Mouse (Mus musculus) liver, embryonic 12.5 days (tissue): Measurements from ENCODE around the gene Akap2. TPM values are rescaled to one million over a fixed set of nuclear protein-coding genes. Genes with fewer than 3 reads are reported as not detected.

ENCODE experiments used
- ATAC-seq: fragments of 200-750 bp; cut with Nextera tagmentation; 2 replicates; pipeline ENCODE4 v1.8.0; 2017; ENCODE audit warnings: moderate number of reproducible peaks, mild to moderate bottlenecking, moderate library complexity
- H3K27ac ChIP-seq: fragments of 300-500 bp; sonication (generic); 2 replicates; pipeline ENCODE4 v1.5.1; 2016; ENCODE audit warnings: mild to moderate bottlenecking
- H3K27me3 ChIP-seq: fragments of 300-500 bp; sonication (generic); replicated peaks from 2 replicates; pipeline ENCODE4 v1.6.1; 2016; ENCODE audit warnings: mild to moderate bottlenecking, moderate library complexity
- H3K36me3 ChIP-seq: fragments of 300-500 bp; sonication (generic); 2 replicates; pipeline ENCODE4 v1.6.1; 2016; ENCODE audit warnings: mild to moderate bottlenecking, moderate library complexity
- H3K4me1 ChIP-seq: fragments of 300-500 bp; sonication (generic); 2 replicates; pipeline ENCODE4 v1.6.1; 2016
- H3K4me2 ChIP-seq: fragments of 300-500 bp; sonication (generic); 2 replicates; pipeline ENCODE4 v1.6.1; 2016; ENCODE audit warnings: mild to moderate bottlenecking, moderate library complexity
- H3K4me3 ChIP-seq: fragments of 300-500 bp; sonication (generic); 2 replicates; pipeline ENCODE4 v1.5.1; 2016; ENCODE audit warnings: mild to moderate bottlenecking, moderate library complexity
- H3K9ac ChIP-seq: fragments of 300-500 bp; sonication (generic); 2 replicates; pipeline ENCODE4 v1.6.1; 2016; ENCODE audit warnings: mild to moderate bottlenecking, moderate library complexity
- H3K9me3 ChIP-seq: fragments of 300-500 bp; sonication (generic); replicated peaks from 2 replicates; pipeline ENCODE4 v1.6.1; 2016; ENCODE audit warnings: mild to moderate bottlenecking, moderate library complexity
- WGBS: fragments of 180-500 bp; shearing (Covaris S2); methylation state at CpG from one replicate; pipeline ENCODE4 v1.1.7; 2016; ENCODE audit not compliant: insufficient replicate concordance; 5-methylcytosine and 5-hydroxymethylcytosine counted together
- polyA plus RNA-seq: library from polyadenylated mRNA; unstranded; fragments of >200 nt; fragmentation: Nextera tagmentation; extraction: Ambion mirVana; gene quantifications from 2 replicates; pipeline ENCODE4 v1.2.1, GENCODE M21; 2016

The Akap2 gene
- polyA plus RNA-seq, 1 experiment from 2014 or later = 1.7 TPM

DNA sequence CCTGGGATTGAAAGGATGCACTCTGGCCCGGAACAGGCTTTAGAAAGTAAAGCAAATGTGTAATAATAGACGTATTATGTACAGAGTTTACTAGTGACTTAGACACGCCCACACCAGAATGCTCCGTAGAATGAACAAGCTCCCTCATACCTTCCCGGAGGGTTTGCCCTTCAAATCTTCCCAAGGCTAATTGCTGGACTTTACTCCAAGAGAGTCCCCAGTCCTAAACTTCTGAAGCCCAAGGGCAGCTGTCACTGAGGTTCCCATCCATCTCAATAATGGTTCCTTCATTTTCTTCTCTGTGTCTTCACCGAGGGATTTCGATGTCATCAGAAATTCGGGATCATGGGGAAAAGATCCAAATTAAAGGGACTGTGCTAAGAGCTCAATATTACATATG is 172.3 kb downstream of the Akap2 start:
- ATAC-seq = no peak
- no peak overlapping the region for H3K27ac ChIP-seq
- no peaks in the 10 kb centered on the region for H3K27me3 ChIP-seq
- WGBS = 83% methylated on average over 8 of the region's 8 CpGs
- H3K9ac ChIP-seq = no peak overlapping the region
- no peaks in the 10 kb centered on the region for H3K4me1 ChIP-seq
- no peaks in the 10 kb centered on the region for H3K9me3 ChIP-seq
- no peak overlapping the region for H3K4me3 ChIP-seq
- H3K4me2 ChIP-seq = no peak overlapping the region
- no peaks in the 10 kb centered on the region for H3K36me3 ChIP-seq

DNA sequence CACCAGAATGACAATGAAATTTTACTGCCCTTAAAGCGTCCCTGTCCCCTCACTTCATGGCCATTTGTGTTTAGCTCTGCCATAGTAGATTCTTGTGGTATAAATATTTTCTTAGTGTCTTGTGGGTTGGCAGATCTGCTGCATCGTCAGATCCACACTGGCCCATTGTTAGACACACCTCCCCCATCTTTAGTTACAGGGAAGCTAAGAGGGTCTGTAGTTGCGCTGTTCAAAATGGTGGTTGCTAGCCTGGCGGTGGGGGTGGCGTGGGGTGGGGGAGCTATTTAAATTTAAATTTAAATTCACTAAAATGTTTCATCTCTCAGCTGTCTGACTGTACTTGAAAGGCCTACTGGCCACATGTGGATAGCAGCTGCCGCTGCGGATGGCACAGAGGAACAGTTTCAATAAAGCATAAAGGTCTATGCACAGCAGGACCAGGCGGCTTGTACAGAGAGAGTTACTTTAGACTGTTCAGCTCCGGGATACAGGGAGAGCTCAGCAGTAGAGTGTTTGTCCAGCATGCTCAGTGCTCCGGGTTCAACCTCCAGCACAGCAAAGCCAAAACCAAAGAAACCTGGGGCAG is 174.6 kb downstream of the Akap2 start:
- WGBS = 76% methylated on average over 10 of the region's 10 CpGs
- H3K36me3 ChIP-seq = no peaks in the 10 kb centered on the region
- ATAC-seq = no peak

DNA sequence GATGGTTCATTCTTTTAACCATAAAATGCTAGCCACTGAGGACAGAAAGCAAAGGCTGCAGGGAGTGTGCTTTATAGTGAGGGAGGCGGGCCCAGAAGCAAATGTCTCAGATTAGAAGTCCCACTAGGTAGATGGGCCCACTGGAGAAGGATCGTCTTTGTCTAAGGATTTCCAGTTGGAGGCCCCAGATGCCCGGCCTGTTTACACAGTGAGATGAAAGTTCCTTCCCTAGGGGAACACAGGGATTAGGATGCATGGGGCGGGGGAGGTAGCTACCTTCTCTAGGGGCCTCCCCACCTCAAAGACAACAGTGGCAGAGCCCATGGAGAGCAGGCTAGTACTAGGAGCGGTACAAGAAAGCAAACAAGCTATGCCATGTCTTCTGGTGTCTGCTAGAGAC is 177.7 kb downstream of the Akap2 start:
- Histone ChIP-seq H3K27me3 (no peaks in the 10 kb centered on the region), H3K9ac (no peak overlapping the region), H3K4me1 (no peaks in the 10 kb centered on the region), H3K9me3 (no peaks in the 10 kb centered on the region), H3K4me2 (no peak overlapping the region), H3K4me3 (no peak overlapping the region), H3K27ac (no peak overlapping the region), H3K36me3 (no peaks in the 10 kb centered on the region)
- ATAC-seq = no peak
- WGBS = 55% methylated on average over 5 of the region's 5 CpGs

More for the DNA sequence above, 174.6 kb downstream of the Akap2 start:
- no peaks in the 10 kb centered on the region for H3K4me1 ChIP-seq
- no peaks in the 10 kb centered on the region for H3K27me3 ChIP-seq
- no peak overlapping the region for H3K27ac ChIP-seq
- no peak overlapping the region for H3K4me3 ChIP-seq
- no peak overlapping the region for H3K9ac ChIP-seq
- no peaks in the 10 kb centered on the region for H3K9me3 ChIP-seq
- H3K4me2 ChIP-seq = no peak overlapping the region

DNA sequence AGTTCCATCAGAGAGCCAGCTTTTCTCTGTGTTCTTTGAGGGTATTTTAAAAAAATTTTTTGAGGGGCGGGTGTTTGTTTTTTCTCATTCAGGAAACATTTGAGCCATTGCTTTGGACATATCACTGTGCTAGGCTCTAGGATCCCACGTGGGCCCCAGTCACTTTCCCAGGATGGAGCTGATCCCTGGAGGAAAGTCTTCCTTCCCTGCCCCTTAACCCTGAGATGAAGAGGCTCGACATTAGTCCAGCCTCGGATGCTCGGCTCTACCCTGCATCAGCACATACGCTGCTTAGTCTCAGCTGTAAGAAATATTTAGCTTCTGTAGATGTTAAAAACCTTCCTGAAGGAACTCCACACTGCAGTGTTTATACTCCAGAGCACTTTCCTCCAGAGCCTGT is 178.4 kb downstream of the Akap2 start:
- 60% methylated on average over 6 of the region's 6 CpGs for WGBS
- Histone ChIP-seq H3K4me2 (no peak overlapping the region), H3K27ac (no peak overlapping the region), H3K9ac (no peak overlapping the region), H3K4me1 (no peaks in the 10 kb centered on the region), H3K27me3 (no peaks in the 10 kb centered on the region), H3K4me3 (no peak overlapping the region), H3K36me3 (no peaks in the 10 kb centered on the region), H3K9me3 (no peaks in the 10 kb centered on the region)
- ATAC-seq = no peak

DNA sequence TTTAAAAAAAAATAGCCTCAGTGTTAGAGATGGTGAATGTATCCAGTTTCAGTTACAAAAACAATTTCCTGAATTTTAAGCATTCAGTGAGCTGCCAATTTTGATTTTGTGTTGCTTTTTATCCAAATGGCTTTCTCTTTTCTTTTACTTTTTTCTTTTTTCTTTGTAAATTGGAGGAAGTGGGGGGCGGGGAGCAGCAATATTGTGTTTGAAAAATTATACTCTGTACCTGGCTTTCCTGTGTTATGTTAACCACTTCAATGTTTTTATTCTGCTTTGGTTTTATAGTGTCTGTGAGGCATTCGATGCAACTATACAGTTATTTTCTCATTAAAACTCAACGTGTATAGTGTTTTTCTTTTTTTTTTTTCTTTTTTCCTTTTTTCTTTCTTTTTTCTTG is 179.2 kb downstream of the Akap2 start:
- no peak overlapping the region for H3K9ac ChIP-seq
- H3K27ac ChIP-seq = no peak overlapping the region
- no peaks in the 10 kb centered on the region for H3K9me3 ChIP-seq
- H3K4me1 ChIP-seq = no peaks in the 10 kb centered on the region
- 75% methylated on average over 3 of the region's 3 CpGs for WGBS
- no peaks in the 10 kb centered on the region for H3K36me3 ChIP-seq
- H3K4me2 ChIP-seq = no peak overlapping the region
- H3K4me3 ChIP-seq = no peak overlapping the region
- no peaks in the 10 kb centered on the region for H3K27me3 ChIP-seq
- no peak for ATAC-seq

DNA sequence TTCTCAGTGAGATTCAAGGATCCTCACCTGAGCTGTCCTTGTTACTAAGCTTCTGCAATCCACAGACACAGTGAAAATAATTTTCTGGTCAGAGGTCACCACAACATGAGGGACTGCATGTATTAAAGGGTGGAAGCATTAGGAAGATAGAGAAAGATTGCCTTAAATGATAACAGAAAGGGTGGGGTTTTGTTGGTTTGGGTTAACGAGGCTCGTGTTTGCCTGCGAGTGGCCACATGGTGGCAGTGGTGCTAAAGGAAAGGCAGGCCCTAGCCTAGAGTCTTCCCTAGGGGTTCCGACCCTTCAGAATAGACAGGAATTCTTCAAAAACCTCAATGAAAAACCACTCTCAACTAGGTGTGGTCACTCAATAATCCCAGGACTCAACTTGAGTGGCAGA is 183.8 kb downstream of the Akap2 start:
- ATAC-seq = no peak
- 7% methylated on average over 4 of the region's 4 CpGs for WGBS
- Histone ChIP-seq H3K27ac (no peak overlapping the region), H3K4me2 (no peak overlapping the region), H3K9me3 (no peaks in the 10 kb centered on the region), H3K4me3 (no peak overlapping the region), H3K36me3 (no peaks in the 10 kb centered on the region), H3K4me1 (no peaks in the 10 kb centered on the region), H3K9ac (no peak overlapping the region), H3K27me3 (no peaks in the 10 kb centered on the region)

DNA sequence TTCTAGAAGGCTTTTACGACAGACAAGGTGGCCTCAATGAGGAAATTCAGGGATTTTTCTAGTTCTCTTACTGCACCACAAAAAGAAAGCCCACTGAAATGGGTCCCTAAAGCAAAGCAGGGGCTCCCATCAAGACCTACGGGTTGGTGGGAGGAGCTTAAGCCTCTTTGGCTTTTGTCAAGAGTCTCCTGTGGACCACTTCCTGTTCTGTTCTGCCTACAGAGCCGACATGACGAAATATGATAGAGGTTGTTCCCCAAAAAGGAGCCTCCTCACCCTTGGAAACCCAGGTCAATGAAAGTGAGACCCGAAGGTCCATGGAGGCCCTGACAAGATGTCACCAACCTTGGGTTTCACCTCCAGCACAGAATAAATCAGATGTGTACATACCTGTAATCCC is 185.2 kb downstream of the Akap2 start:
- no peak overlapping the region for H3K4me3 ChIP-seq

DNA sequence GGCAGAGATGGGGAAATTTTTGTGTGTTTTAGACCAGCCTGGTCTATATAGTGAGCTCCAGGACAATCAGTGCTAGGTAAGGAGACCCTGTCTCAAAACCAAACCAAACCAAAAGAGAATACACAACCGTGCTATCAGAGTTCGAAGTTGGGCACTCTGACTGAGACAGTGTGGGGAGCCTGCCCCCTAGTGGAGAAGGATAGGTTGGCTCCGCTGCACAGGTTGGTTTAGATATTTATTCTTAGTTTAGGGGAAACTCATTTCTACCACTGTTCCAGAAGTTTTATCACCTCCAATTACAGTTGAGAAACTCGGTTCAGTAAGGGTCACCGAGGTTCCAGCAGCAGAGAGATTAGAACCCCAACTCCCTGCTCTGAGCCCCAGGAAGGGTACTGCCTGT is 186.8 kb downstream of the Akap2 start:
- H3K27ac ChIP-seq = no peak overlapping the region
- 8% methylated on average over 5 of the region's 5 CpGs for WGBS
- no peaks in the 10 kb centered on the region for H3K4me1 ChIP-seq
- no peak for ATAC-seq
- no peak overlapping the region for H3K9ac ChIP-seq
- no peaks in the 10 kb centered on the region for H3K36me3 ChIP-seq
- no peaks in the 10 kb centered on the region; the same call in 1 of the 2 replicates for H3K27me3 ChIP-seq
- H3K9me3 ChIP-seq = no peaks in the 10 kb centered on the region
- no peak overlapping the region for H3K4me2 ChIP-seq
- H3K4me3 ChIP-seq = no peak overlapping the region

More for the DNA sequence above, 185.2 kb downstream of the Akap2 start:
- Histone ChIP-seq H3K27me3 (no peaks in the 10 kb centered on the region; the same call in 1 of the 2 replicates), H3K36me3 (no peaks in the 10 kb centered on the region), H3K4me1 (no peaks in the 10 kb centered on the region), H3K9me3 (no peaks in the 10 kb centered on the region), H3K27ac (no peak overlapping the region), H3K4me2 (no peak overlapping the region), H3K9ac (no peak overlapping the region)
- no peak for ATAC-seq
- WGBS = 37% methylated on average over 5 of the region's 5 CpGs

DNA sequence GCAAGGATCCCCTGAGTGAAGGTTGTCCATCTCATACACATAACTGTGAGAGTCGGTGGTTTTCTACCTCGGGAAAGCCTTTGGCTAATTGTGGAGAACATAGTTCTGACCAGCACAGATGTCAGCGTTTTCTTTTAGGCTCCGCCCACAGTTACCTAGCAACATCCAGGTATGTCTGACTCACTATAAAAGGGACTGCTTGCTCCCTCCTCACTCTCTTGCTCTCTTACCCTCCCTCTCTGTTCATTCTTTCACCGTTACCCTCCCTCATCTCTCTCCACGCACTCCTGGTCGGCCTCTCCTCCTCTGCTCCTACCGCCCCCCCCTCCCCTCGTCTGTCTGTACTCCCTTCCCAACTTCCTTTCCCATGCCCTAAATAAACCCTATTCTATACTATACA is 187.2 kb downstream of the Akap2 start:
- Histone ChIP-seq H3K4me3 (no peak overlapping the region), H3K27ac (no peak overlapping the region), H3K4me2 (no peak overlapping the region), H3K9ac (no peak overlapping the region), H3K9me3 (no peaks in the 10 kb centered on the region), H3K27me3 (no peaks in the 10 kb centered on the region; the same call in 1 of the 2 replicates), H3K4me1 (no peaks in the 10 kb centered on the region), H3K36me3 (no peaks in the 10 kb centered on the region)
- no peak for ATAC-seq
- 41% methylated on average over 9 of the region's 9 CpGs for WGBS

DNA sequence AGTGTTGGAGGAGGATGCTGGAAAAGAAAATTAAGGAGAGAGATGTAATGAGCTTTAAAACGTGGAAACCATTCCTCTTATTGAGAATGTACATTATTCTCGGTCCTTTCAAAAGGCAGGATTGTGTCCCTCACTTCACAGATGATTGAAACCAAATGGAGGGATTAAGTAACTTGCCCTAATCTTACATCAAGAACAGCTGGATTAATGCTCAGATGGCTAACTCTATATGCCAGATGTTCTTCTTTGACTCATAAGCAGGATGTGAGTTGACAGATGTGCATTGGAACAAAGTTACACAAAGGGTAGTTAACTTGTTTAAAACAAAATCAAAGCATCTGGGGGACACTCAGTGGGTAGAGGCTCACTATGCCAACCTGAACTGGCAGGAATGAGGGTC is 189.3 kb downstream of the Akap2 start:
- no peak for ATAC-seq
- Histone ChIP-seq H3K27ac (no peak overlapping the region), H3K4me3 (no peak overlapping the region)

DNA sequence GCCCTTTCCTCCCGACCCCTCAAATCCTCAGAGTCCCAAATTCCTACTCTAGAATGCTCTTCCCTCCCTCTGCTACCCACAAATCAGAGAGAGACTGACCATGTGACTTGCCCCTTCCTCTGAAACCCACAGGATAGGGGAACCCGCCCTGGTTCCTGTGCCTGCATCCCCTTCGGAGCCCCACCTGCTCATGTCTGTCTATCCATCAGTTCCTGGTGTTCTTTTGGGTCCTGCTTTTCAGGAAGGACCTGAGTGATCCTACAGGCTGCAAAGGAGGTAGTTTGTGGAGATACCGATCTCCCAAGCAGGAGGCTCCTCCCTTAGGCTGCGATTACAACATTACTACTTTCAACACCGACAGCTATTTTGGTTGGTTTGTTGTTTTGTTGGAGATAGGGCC is 191.4 kb downstream of the Akap2 start:
- H3K9me3 ChIP-seq = no peaks in the 10 kb centered on the region
- H3K27ac ChIP-seq = no peak overlapping the region
- no peaks in the 10 kb centered on the region for H3K4me1 ChIP-seq
- 32% methylated on average over 6 of the region's 6 CpGs for WGBS
- no peaks in the 10 kb centered on the region for H3K36me3 ChIP-seq
- no peak for ATAC-seq
- H3K4me3 ChIP-seq = no peak overlapping the region
- H3K4me2 ChIP-seq = no peak overlapping the region
- no peak overlapping the region for H3K9ac ChIP-seq
- H3K27me3 ChIP-seq = no peaks in the 10 kb centered on the region; the same call in 1 of the 2 replicates

More for the DNA sequence above, 189.3 kb downstream of the Akap2 start:
- Histone ChIP-seq H3K36me3 (no peaks in the 10 kb centered on the region), H3K9me3 (no peaks in the 10 kb centered on the region), H3K27me3 (no peaks in the 10 kb centered on the region; the same call in 1 of the 2 replicates), H3K9ac (no peak overlapping the region), H3K4me2 (no peak overlapping the region), H3K4me1 (no peaks in the 10 kb centered on the region)
- WGBS = 43% methylated on average over 2 of the region's 2 CpGs

DNA sequence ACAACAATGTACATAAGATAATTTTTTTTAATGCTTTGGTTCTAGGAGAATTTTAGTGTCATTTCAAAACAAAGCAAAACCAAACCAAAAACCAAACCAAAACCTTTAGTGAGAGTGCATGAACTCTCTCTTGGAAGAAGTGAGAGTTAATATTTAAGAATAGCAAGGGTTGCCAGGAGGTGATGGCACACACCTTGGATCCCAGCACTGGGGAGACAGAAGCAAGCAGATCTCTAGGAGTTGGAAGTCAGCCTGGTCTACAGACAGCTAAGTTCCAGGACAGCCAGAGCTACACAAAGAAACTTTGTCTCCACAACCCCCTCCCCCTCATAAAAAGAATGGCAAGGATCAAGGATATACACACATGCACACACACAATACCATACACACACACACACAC is 195.6 kb downstream of the Akap2 start:
- Histone ChIP-seq H3K27me3 (peaks cover 21% of the 10 kb centered on the region), H3K9ac (no peak overlapping the region), H3K36me3 (no peaks in the 10 kb centered on the region), H3K27ac (no peak overlapping the region), H3K4me2 (no peak overlapping the region), H3K4me1 (peaks cover 6% of the 10 kb centered on the region; the same call in 1 of the 2 replicates), H3K4me3 (no peak overlapping the region), H3K9me3 (no peaks in the 10 kb centered on the region)
- no peak for ATAC-seq
